Mouse (Mus musculus): ENCODE data around the gene Enpp3.

- no peak for TF ChIP-seq CTCF (IDR thresholded peaks at IDR 0.05; ENCODE audit: extremely low read depth, insufficient read length, insufficient replicate concordance, low read depth, low read length)
- no peak for TF ChIP-seq POLR2A (IDR thresholded peaks at IDR 0.05; ENCODE audit: low read depth, low read length)
Measured at GRCm38 (mm10) chr10:24805876-24806275, 36.7 kb downstream of the Enpp3 start.

Measured in small intestine, adult 2 months (tissue).